In the genomic region with DNA sequence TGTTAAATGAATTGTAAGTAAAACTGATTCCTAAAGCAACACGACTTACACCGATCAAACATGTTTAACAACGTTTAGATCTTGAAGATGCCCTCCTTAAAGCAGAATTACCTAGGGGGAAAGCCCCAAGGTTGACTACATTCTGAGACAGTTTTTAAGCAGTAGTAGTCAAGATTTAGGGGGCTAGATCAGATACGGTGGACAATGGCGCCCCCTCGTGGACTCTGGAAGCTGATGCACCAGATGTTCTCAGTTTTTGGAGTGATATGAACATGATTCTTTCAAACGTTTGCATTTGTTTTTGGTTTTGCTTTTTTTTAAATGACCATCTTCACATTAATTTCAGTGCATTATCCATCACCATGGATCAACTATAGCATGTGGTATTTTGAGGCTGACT, we compare ENCODE assay signal across 9 mouse cellular contexts. TPM values are rescaled to one million over a fixed set of nuclear protein-coding genes. Genes with fewer than 3 reads are reported as not detected.
DNase-seq lines count a peak whose midpoint lies in the region; ATAC-seq and TF ChIP-seq lines count a peak whose summit lies in the region.
"Had no signal": no experiment of that assay in that cellular context is flagged by ENCODE, and none has a peak within 500 bp of the region (broad histone marks: within the 10 kb centered on the region; RNA-seq: fewer than 3 reads in every experiment).

No protein-coding gene starts in this region.

- H3K9me3 ChIP-seq in heart, embryonic 12.5 days (replicated peaks): peaks cover 6% of the 10 kb centered on the region
- H3K9me3 ChIP-seq in midbrain, embryonic 15.5 days: no peaks in the 10 kb centered on the region
- H3K9me3 ChIP-seq: midbrain, embryonic 12.5 days had no signal

- no peak overlapping the region for H3K27ac ChIP-seq in heart, embryonic 12.5 days (ENCODE audit: poor library complexity, severe bottlenecking)
- H3K27ac ChIP-seq in left cerebral cortex, adult 2 months: no peak overlapping the region
- H3K27ac ChIP-seq in midbrain, embryonic 15.5 days: no peak overlapping the region
- H3K27ac ChIP-seq: midbrain, embryonic 12.5 days had no signal

- peak; percentile 86 for DNase-seq in heart, adult 11 months
- DNase-seq in adrenal gland, postnatal 10 days: peak; percentile 81
- DNase-seq in embryo, embryonic 10.5 days (ENCODE audit: low spot score): peak; percentile 87
- peak; percentile 77 to 82 for DNase-seq in heart, postnatal 14 days
- peak; percentile 47 to 69 for DNase-seq in left cerebral cortex, adult 2 months (ENCODE audit: extremely low spot score in 1 of 2, low spot score in 2 of 2)
- DNase-seq in spleen, postnatal 14 days (ENCODE audit: low spot score in 2 of 2): peak; percentile 36 to 60

- no peak overlapping the region for H3K4me2 ChIP-seq in heart, embryonic 12.5 days
- no peak overlapping the region for H3K4me2 ChIP-seq in midbrain, embryonic 15.5 days
- H3K4me2 ChIP-seq: midbrain, embryonic 12.5 days had no signal

- no peak overlapping the region for H3K9ac ChIP-seq in heart, embryonic 12.5 days
- H3K9ac ChIP-seq in midbrain, embryonic 15.5 days: no peak overlapping the region
- H3K9ac ChIP-seq: midbrain, embryonic 12.5 days had no signal

- TF ChIP-seq CTCF in left cerebral cortex, adult 2 months (IDR thresholded peaks at IDR 0.05): peak; percentile 96

- H3K4me3 ChIP-seq in heart, embryonic 12.5 days: no peak overlapping the region
- H3K4me3 ChIP-seq in left cerebral cortex, adult 2 months: no peak overlapping the region
- H3K4me3 ChIP-seq in midbrain, embryonic 15.5 days: no peak overlapping the region
- H3K4me3 ChIP-seq: midbrain, embryonic 12.5 days had no signal

- intact Hi-C loops in heart, postnatal 14 days (cut with DNase I): loop anchor here (1.0 to 2.0 kb wide), 3 partner anchors 54 to 430 kb away; no protein-coding TSS in a partner anchor
- intact Hi-C loops in left cerebral cortex, adult 2 months (cut with DNase I): loop anchor here (1.0 kb wide), 3 partner anchors 54 to 431 kb away; no protein-coding TSS in a partner anchor

- WGBS in heart, embryonic 12.5 days: 12% methylated on average over 7 of the region's 7 CpGs
- 11% methylated on average over 7 of the region's 7 CpGs for WGBS in midbrain, embryonic 15.5 days

- H3K36me3 ChIP-seq in heart, embryonic 12.5 days: no peaks in the 10 kb centered on the region
- no peaks in the 10 kb centered on the region for H3K36me3 ChIP-seq in midbrain, embryonic 15.5 days (replicated peaks)
- H3K36me3 ChIP-seq: midbrain, embryonic 12.5 days had no signal

- ATAC-seq in heart, embryonic 12.5 days (ENCODE audit: insufficient number of reproducible peaks, low FRiP score): no peak
- 0 out of 2 replicates have a peak, but pooled peaks have one; percentile 29 for ATAC-seq in midbrain, embryonic 15.5 days (replicated peaks)

- peaks cover 9% of the 10 kb centered on the region for H3K4me1 ChIP-seq in heart, embryonic 12.5 days (replicated peaks)
- 0 out of 2 replicates have a peak, but pooled peaks cover 4% of the 10 kb centered on the region for H3K4me1 ChIP-seq in midbrain, embryonic 15.5 days
- H3K4me1 ChIP-seq: midbrain, embryonic 12.5 days had no signal

- peaks cover 31% of the 10 kb centered on the region for H3K27me3 ChIP-seq in heart, embryonic 12.5 days (replicated peaks)
- no peaks in the 10 kb centered on the region for H3K27me3 ChIP-seq in midbrain, embryonic 15.5 days (replicated peaks)
- H3K27me3 ChIP-seq: midbrain, embryonic 12.5 days had no signal

RNA-seq across cellular contexts. Expression of a gene that starts 24.8 kb away (rescaled TPM):
- polyA plus RNA-seq in heart, embryonic 12.5 days (2016; fragmentation: Nextera tagmentation; extraction: Ambion mirVana): 7.2 and 8.1 TPM in 2 replicates
- 10 to 100 TPM; 10.0 to 10.7 TPM for total RNA-seq in adrenal gland, postnatal 10 days (2021)
- 10 to 100 TPM; 16.3 to 17.7 TPM for total RNA-seq in heart, postnatal 14 days (2021)
- total RNA-seq in left cerebral cortex, adult 2 months (2021): 10 to 100 TPM; 12.5 to 14.1 TPM
- 5.9 and 6.6 TPM in 2 replicates for polyA plus RNA-seq in midbrain, embryonic 15.5 days (2015; fragmentation: Nextera tagmentation; extraction: Ambion mirVana)

RNA-seq across cellular contexts. Expression of a gene that starts 51.8 kb away (rescaled TPM):
- 13.8 and 14.6 TPM in 2 replicates for polyA plus RNA-seq in heart, embryonic 12.5 days (2016; fragmentation: Nextera tagmentation; extraction: Ambion mirVana)
- total RNA-seq in adrenal gland, postnatal 10 days (2021): 10 to 100 TPM; 20.7 to 25.3 TPM
- 10 to 100 TPM in 1 of 2 experiments, 1 to 10 TPM in 1; 9.0 to 10.3 TPM for total RNA-seq in heart, postnatal 14 days (2021)
- 100 to 1,000 TPM; 175 to 187 TPM for total RNA-seq in left cerebral cortex, adult 2 months (2021)
- 112 and 121 TPM in 2 replicates for polyA plus RNA-seq in midbrain, embryonic 15.5 days (2015; fragmentation: Nextera tagmentation; extraction: Ambion mirVana)

RNA-seq across cellular contexts. Expression of a gene that starts 58.0 kb away (rescaled TPM):
- 10.2 and 10.6 TPM in 2 replicates for polyA plus RNA-seq in heart, embryonic 12.5 days (2016; fragmentation: Nextera tagmentation; extraction: Ambion mirVana)
- 10 to 100 TPM; 24.1 to 39.0 TPM for total RNA-seq in adrenal gland, postnatal 10 days (2021)
- total RNA-seq in heart, postnatal 14 days (2021): 10 to 100 TPM; 91.9 to 92.5 TPM
- total RNA-seq in left cerebral cortex, adult 2 months (2021): 1 to 10 TPM; 4.5 to 4.7 TPM
- 0.33 and 0.44 TPM in 2 replicates for polyA plus RNA-seq in midbrain, embryonic 15.5 days (2015; fragmentation: Nextera tagmentation; extraction: Ambion mirVana)

Comparison
In these comparisons a context has a peak if more than half of its experiments do, and no peak if none do; other contexts are left out.
1. RNA of a gene that starts 51.8 kb away (total RNA-seq): 175 to 187 TPM in left cerebral cortex, adult 2 months; 20.7 to 25.3 TPM in adrenal gland, postnatal 10 days and 9.0 to 10.3 TPM in heart, postnatal 14 days; every median in the first group is over 4 times any median in the second.
2. RNA of a gene that starts 58.0 kb away (total RNA-seq): 91.9 to 92.5 TPM in heart, postnatal 14 days and 24.1 to 39.0 TPM in adrenal gland, postnatal 10 days; 4.5 to 4.7 TPM in left cerebral cortex, adult 2 months; every median in the first group is over 4 times any median in the second.
3. Peak in every context shown above with its lines, with median percentiles within 50 percentile points of each other: DNase-seq.